Mouse (Mus musculus): Measurements from ENCODE around the gene Tab2. TPM values are rescaled to one million over a fixed set of nuclear protein-coding genes. Genes with fewer than 3 reads are reported as not detected.

The Tab2 gene
- 12.7 and 13.7 TPM in 2 replicates for total RNA-seq (2012; rRNA removed)
- total RNA-seq (2014; rRNA removed): 30.4 and 30.9 TPM in 2 replicates
- 34.1 and 43.5 TPM in 2 replicates for polyA plus RNA-seq (2012; ENCODE audit: insufficient read length, low read depth)

DNA sequence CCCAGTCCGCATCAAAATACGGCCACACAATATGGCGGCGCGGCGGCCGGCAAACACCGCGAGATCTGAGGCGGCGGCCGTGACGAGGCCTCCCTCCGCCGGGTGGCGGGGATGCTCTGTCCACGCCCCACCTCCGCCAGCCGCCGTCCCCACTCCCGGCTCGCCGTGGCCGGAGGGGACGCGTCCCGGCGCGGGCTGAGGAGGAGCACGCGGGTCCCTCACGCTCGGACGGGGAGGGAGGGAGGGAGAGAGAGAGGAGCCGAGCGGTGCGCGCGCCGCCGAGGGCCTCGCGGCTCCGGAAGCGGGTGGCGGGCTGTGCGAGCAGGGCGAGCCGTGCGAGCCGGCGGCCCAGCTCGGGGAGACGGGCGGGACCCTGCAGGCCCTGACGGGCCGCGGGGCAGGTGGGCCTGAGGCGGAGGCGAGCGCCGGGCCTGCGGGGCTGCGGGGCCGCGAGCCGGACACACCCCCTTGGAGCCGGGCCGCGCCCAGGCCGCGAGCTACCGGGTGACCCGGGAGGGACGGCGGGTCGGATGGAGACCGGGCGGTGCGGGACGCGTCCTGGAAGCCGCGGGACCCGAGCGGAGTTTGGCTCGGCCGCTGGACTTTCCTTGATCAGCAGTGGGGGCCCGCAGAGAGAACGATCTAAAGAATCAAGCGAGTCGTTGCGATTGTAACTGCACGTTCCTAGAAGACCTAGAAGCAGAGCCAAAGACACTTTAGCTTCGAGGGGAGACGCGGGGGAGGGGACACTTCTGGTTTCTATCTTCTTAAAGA, at the start of gene Tab2:
Tab2 (minus strand) TSS at position 3 of the 774 bp plus-strand sequence.
- Histone ChIP-seq H3K36me3 (replicated peaks in 1 of 2; ENCODE audit: control insufficient read depth in 1 of 2, insufficient read depth in 1 of 2, low read length in 1 of 2) (peaks cover 0 to 1% of the 10 kb centered on the region in 2 experiments), H3K9ac (ENCODE audit: insufficient read depth, low read depth) (peak within 1 kb of the TSS; percentile 100), H3K4me3 (replicated peaks in 1 of 3; ENCODE audit: low read depth in 2 of 3, low read length in 2 of 3, poor library complexity in 1 of 3) (peak within 1 kb of the TSS; percentile 75 to 87 (median 76)), H3K4me1 (ENCODE audit: control insufficient read depth in 1 of 2, insufficient read depth in 2 of 2) (peaks cover 3 to 24% of the 10 kb centered on the region in 2 experiments; a peak in 3 of 4 replicates), H3K27ac (ENCODE audit: insufficient read depth, low read depth) (peak within 1 kb of the TSS; percentile 77), H3K79me2 (replicated peaks; ENCODE audit: control insufficient read depth, extremely low read depth, insufficient read depth, poor library complexity, severe bottlenecking) (peaks cover 43% of the 10 kb centered on the region), H3K27me3 (replicated peaks) (no peaks in the 10 kb centered on the region), H3K4me2 (ENCODE audit: insufficient read depth, low read depth, poor library complexity, severe bottlenecking) (peak within 1 kb of the TSS; percentile 6; the same call in 1 of the 2 replicates), H3K9me3 (replicated peaks; ENCODE audit: low read length) (no peaks in the 10 kb centered on the region)
- TF ChIP-seq MXI1 (IDR thresholded peaks at IDR 0.05; ENCODE audit: low read depth, low read length) (peak; percentile 83), MYC (IDR thresholded peaks at IDR 0.05; ENCODE audit: low read depth, low read length) (no peak), HCFC1 (IDR thresholded peaks at IDR 0.05; ENCODE audit: low read depth, low read length) (peak; percentile 66), ZMIZ1 (IDR thresholded peaks at IDR 0.05; ENCODE audit: low read depth, low read length) (peak; percentile 83), MAX (IDR thresholded peaks at IDR 0.05; ENCODE audit: low read length) (peak; percentile 25; the same call in 1 of the 2 replicates), SIN3A (IDR thresholded peaks at IDR 0.05; ENCODE audit: low read length) (peak; percentile 72), TCF12 (IDR thresholded peaks at IDR 0.05; ENCODE audit: low read depth, low read length) (peak; percentile 72), UBTF (IDR thresholded peaks at IDR 0.05; ENCODE audit: low read depth, low read length) (peak; percentile 92), CHD2 (IDR thresholded peaks at IDR 0.05; ENCODE audit: low read length) (peak; percentile 98), POLR2AphosphoS2 (IDR thresholded peaks at IDR 0.05; ENCODE audit: low read depth, low read length) (peak; percentile 66; the same call in 1 of the 2 replicates), USF2 (conservative IDR thresholded peaks at IDR 0.05; ENCODE audit: low read depth, low read length) (no peak), GABPA (IDR thresholded peaks at IDR 0.05; ENCODE audit: insufficient replicate concordance, low read depth, low read length) (no peak), NELFE (IDR thresholded peaks at IDR 0.05; ENCODE audit: low read depth, low read length) (peak; percentile 66), ZC3H11A (IDR thresholded peaks at IDR 0.05; ENCODE audit: low read depth, low read length) (no peak), POLR2A (IDR thresholded peaks at IDR 0.05; ENCODE audit: low read depth, low read length) (peak; percentile 79), MEF2A (IDR thresholded peaks at IDR 0.05; ENCODE audit: borderline replicate concordance, low read depth, low read length) (no peak), MAZ (IDR thresholded peaks at IDR 0.05; ENCODE audit: low read depth, low read length) (peak; percentile 37), MAFK (IDR thresholded peaks at IDR 0.05; ENCODE audit: insufficient replicate concordance, low read length) (no peak), PAX5 (IDR thresholded peaks at IDR 0.05; ENCODE audit: low read length) (no peak), NRF1 (IDR thresholded peaks at IDR 0.05; ENCODE audit: low read depth, low read length) (peak; percentile 29; the same call in 1 of the 2 replicates), BHLHE40 (IDR thresholded peaks at IDR 0.05; ENCODE audit: low read depth, low read length) (peak; percentile 11; the same call in 1 of the 2 replicates), KAT2A (IDR thresholded peaks at IDR 0.05; ENCODE audit: insufficient replicate concordance, low read length) (0 out of 2 replicates have a peak, but pooled peaks have one; percentile 39), E2F4 (IDR thresholded peaks at IDR 0.05; ENCODE audit: insufficient replicate concordance, low read depth, low read length) (no peak), ZKSCAN1 (IDR thresholded peaks at IDR 0.05; ENCODE audit: borderline replicate concordance, low read depth, low read length) (no peak), ELF1 (IDR thresholded peaks at IDR 0.05; ENCODE audit: low read depth, low read length) (peak; percentile 48)
- in situ Hi-C loops (cut with MboI; ENCODE audit: low pct_ligation_motif_present, low pct_unique_long_range_greater_than_20kb, low sequenced_read_pairs) (no loop called here), dilution Hi-C loops (cut with MboI; ENCODE audit: extremely low pct_ligation_motif_present, extremely low pct_unique_long_range_greater_than_20kb, low sequenced_read_pairs) (no loop called here)
- DNase-seq (ENCODE audit: extremely low read depth): peak; percentile 79
